Mouse (Mus musculus) left cerebral cortex, postnatal 10 days (tissue): ENCODE data around the gene Hist1h3h. TPM values are rescaled to one million over a fixed set of nuclear protein-coding genes. Genes with fewer than 3 reads are reported as not detected.
"Not testable (repeated sequence)": the region's sequence is repeated elsewhere in the genome, so short reads cannot be mapped to it uniquely, and the experiment has no call there.

ENCODE experiments used
- DNase-seq, 2 experiments: peaks; one replicate each; pipeline ENCODE4 v3.0.0; 2021 to 2022; ENCODE audit warnings: low spot score in 2 of 2, mixed read lengths in 1 of 2; ENCODE audit errors: extremely low spot score in 1 of 2
- intact Hi-C: fragments of 180-260 bp; cut with DNase I; formaldehyde crosslinking; loops from one replicate; pipeline ENCODE4 v1.15.1; 2025
- microRNA-seq: library from miRNA; unstranded; fragments of <30 nt; microRNA quantifications from one replicate; pipeline ENCODE4 v1.2.0, GENCODE M21; 2022
- total RNA-seq, 2 experiments: library from RNA; stranded (reverse); gene quantifications; 2 replicates each; pipeline ENCODE4 v1.2.3; 2021

Hist1h3h gene
- total RNA-seq, 2 experiments from 2014 or later: 69.3 to 80.8 TPM

GRCm38 (mm10) chr13:21754294-21755001 lies 37.0 kb downstream of the Hist1h3h start:
- intact Hi-C loops, DNase-seq: not testable (repeated sequence)

- intact Hi-C loops: no loop called here
- DNase-seq: no peak
Observed at GRCm38 (mm10) chr13:21755707-21756106, 38.2 kb downstream of the Hist1h3h start.

Small RNAs within 50 kb of the gene (microRNA-seq; reads per million reads assigned to microRNA genes)
- gene Gm44357: not detected
- not detected for gene Gm44367
- not detected for gene Gm44454

Other genes with a start within 250 kb of the Hist1h3h start
- gene Nkapl, start 249.2 kb upstream of the Hist1h3h start, total RNA-seq: 1 to 10 TPM in 1 of 2 experiments, under 1 TPM in 1; 0.77 to 1.0 TPM
- 1 to 10 TPM; 7.4 TPM for gene Zkscan4, start 238.8 kb upstream of the Hist1h3h start, total RNA-seq
- not detected for gene Gm10065, start 238.2 kb upstream of the Hist1h3h start, total RNA-seq
- gene AK157302, start 222.4 kb upstream of the Hist1h3h start, total RNA-seq: 10 to 100 TPM; 16.5 to 17.2 TPM
- gene Gm11273, start 216.2 kb upstream of the Hist1h3h start, total RNA-seq: 10 to 100 TPM; 56.4 to 59.3 TPM
- 10 to 100 TPM; 10.6 to 13.6 TPM for gene Zkscan8, start 186.5 kb upstream of the Hist1h3h start, total RNA-seq
- not detected for gene Olfr1366, start 174.9 kb upstream of the Hist1h3h start, total RNA-seq
- gene Olfr1535, start 157.8 kb upstream of the Hist1h3h start, total RNA-seq: not detected
- gene Olfr1364, start 135.9 kb upstream of the Hist1h3h start, total RNA-seq: not detected
- gene Olfr1362, start 103.6 kb upstream of the Hist1h3h start, total RNA-seq: not detected
- gene Olfr11, start 75.1 kb upstream of the Hist1h3h start, total RNA-seq: not detected
- not detected for gene Olfr1361, start 54.3 kb upstream of the Hist1h3h start, total RNA-seq
- gene Olfr1360, start 40.3 kb upstream of the Hist1h3h start, total RNA-seq: not detected
- gene Olfr1359, start 19.5 kb upstream of the Hist1h3h start, total RNA-seq: not detected
- gene Hist1h2bl, start 1.5 kb upstream of the Hist1h3h start, total RNA-seq: 10 to 100 TPM; 41.4 to 52.8 TPM
- 10 to 100 TPM; 68.4 to 76.2 TPM for gene Hist1h2ai, start 1.2 kb upstream of the Hist1h3h start, total RNA-seq
- gene Hist1h2bm, start 4.4 kb downstream of the Hist1h3h start, total RNA-seq: 10 to 100 TPM; 10.1 to 13.9 TPM
- 10 to 100 TPM; 13.5 to 16.2 TPM for gene Hist1h4j, start 17.4 kb downstream of the Hist1h3h start, total RNA-seq
- 100 to 1,000 TPM; 306 to 311 TPM for gene Hist1h4k, start 32.8 kb downstream of the Hist1h3h start, total RNA-seq
- 10 to 100 TPM; 23.0 to 24.1 TPM for gene Hist1h2ak, start 36.2 kb downstream of the Hist1h3h start, total RNA-seq
- gene Hist1h2bn, start 36.5 kb downstream of the Hist1h3h start, total RNA-seq: 10 to 100 TPM; 23.0 to 25.1 TPM
- 10 to 100 TPM; 19.5 to 20.4 TPM for gene Hist1h1b, start 63.0 kb downstream of the Hist1h3h start, total RNA-seq
- gene Hist1h3i, start 65.7 kb downstream of the Hist1h3h start, total RNA-seq: 10 to 100 TPM; 53.5 to 57.3 TPM
- gene Hist1h2an, start 69.6 kb downstream of the Hist1h3h start, total RNA-seq: 1 to 10 TPM; 5.2 to 6.1 TPM
- 10 to 100 TPM; 16.5 to 17.0 TPM for gene Hist1h2bp, start 69.8 kb downstream of the Hist1h3h start, total RNA-seq
- gene Hist1h2bq, start 92.5 kb downstream of the Hist1h3h start, total RNA-seq: 10 to 100 TPM; 48.3 to 50.2 TPM
- gene Hist1h2ao, start 92.8 kb downstream of the Hist1h3h start, total RNA-seq: not detected
- gene Hist1h4m, start 94.1 kb downstream of the Hist1h3h start, total RNA-seq: 100 to 1,000 TPM; 180 to 194 TPM
- gene Hist1h4n, start 114.5 kb downstream of the Hist1h3h start, total RNA-seq: 10 to 100 TPM; 21.2 to 27.5 TPM
- 10 to 100 TPM; 66.4 to 75.9 TPM for gene Hist1h2ap, start 115.8 kb downstream of the Hist1h3h start, total RNA-seq
- gene Hist1h2br, start 116.1 kb downstream of the Hist1h3h start, total RNA-seq: 10 to 100 TPM; 47.5 to 49.6 TPM
- gene Zfp184, start 227.4 kb downstream of the Hist1h3h start, total RNA-seq: 1 to 10 TPM; 3.9 to 5.1 TPM